Mouse (Mus musculus): ENCODE measurements at regions not wholly inside any gene's neighbourhood (a gene's known extent, or its start where the extent isn't known, plus 50 kb on each side); places are given as distances from the start of the nearest gene placed in this dataset.
"Not testable (repeated sequence)": the region's sequence is repeated elsewhere in the genome, so short reads cannot be mapped to it uniquely, and the experiment has no call there.

- POLR2A ChIA-PET = interaction anchor here (0.6 kb wide), 1 partner anchor 768 kb away, joined by 5 read pairs; no protein-coding TSS in a partner anchor
- ATAC-seq (no peak), DNase-seq (ENCODE audit: low read depth, low spot score) (no peak)
- H3K27me3 ChIP-seq = no peaks in the 10 kb centered on the region
- CTCF ChIA-PET = no interaction called here
- in situ Hi-C loops (cut with MboI; ENCODE audit: low pct_unique_long_range_greater_than_20kb) = no loop called here
- TF ChIP-seq CTCF (IDR thresholded peaks at IDR 0.05) = no peak
Observed at GRCm38 (mm10) chr13:113484159-113484762, 134.1 kb downstream of the Snx18 start.

GRCm38 (mm10) chr13:113482911-113483310 lies 135.5 kb downstream of the Snx18 start:
- ATAC-seq (no peak), DNase-seq (ENCODE audit: low read depth, low spot score) (no peak)
- ChIA-PET POLR2A (no interaction called here), CTCF (no interaction called here)
- TF ChIP-seq CTCF (IDR thresholded peaks at IDR 0.05) = no peak
- no peaks in the 10 kb centered on the region for H3K27me3 ChIP-seq
- in situ Hi-C loops (cut with MboI; ENCODE audit: low pct_unique_long_range_greater_than_20kb) = no loop called here

- no peak for TF ChIP-seq CTCF (IDR thresholded peaks at IDR 0.05)
- ATAC-seq = no peak
- CTCF ChIA-PET = no interaction called here
- no peak for DNase-seq (ENCODE audit: low read depth, low spot score)
- POLR2A ChIA-PET = no interaction called here
- in situ Hi-C loops (cut with MboI; ENCODE audit: low pct_unique_long_range_greater_than_20kb) = no loop called here
- no peaks in the 10 kb centered on the region for H3K27me3 ChIP-seq
Observed at GRCm38 (mm10) chr13:113477901-113478510, 140.4 kb downstream of the Snx18 start.

- ChIA-PET POLR2A (no interaction called here), CTCF (interaction anchor here (0.6 to 1.6 kb wide), 3 partner anchors 24 to 100 kb away, joined by 3 read pairs; no protein-coding TSS in a partner anchor)
- no peaks in the 10 kb centered on the region for H3K27me3 ChIP-seq
- DNase-seq (ENCODE audit: low read depth, low spot score) (no peak), ATAC-seq (no peak)
- no peak for TF ChIP-seq CTCF (IDR thresholded peaks at IDR 0.05)
- in situ Hi-C loops (cut with MboI; ENCODE audit: low pct_unique_long_range_greater_than_20kb) = no loop called here
Observed at GRCm38 (mm10) chr13:113470822-113471557, 147.4 kb downstream of the Snx18 start.

GRCm38 (mm10) chr13:113464190-113465064 lies 153.9 kb downstream of the Snx18 start:
- ATAC-seq (no peak), DNase-seq (ENCODE audit: low read depth, low spot score) (peak; percentile 91)
- no peak for TF ChIP-seq CTCF (IDR thresholded peaks at IDR 0.05)
- in situ Hi-C loops (cut with MboI; ENCODE audit: low pct_unique_long_range_greater_than_20kb) = loop anchor here (5.0 to 10.0 kb wide), 2 partner anchors 122 to 150 kb away; partner anchors contain the start of gene Snx18
- POLR2A ChIA-PET = no interaction called here
- CTCF ChIA-PET = interaction anchor here (1.0 to 1.4 kb wide), 2 partner anchors 15 to 22 kb away, joined by 3 read pairs; no protein-coding TSS in a partner anchor
- no peaks in the 10 kb centered on the region for H3K27me3 ChIP-seq

- ChIA-PET POLR2A (no interaction called here), CTCF (no interaction called here)
- no peak for TF ChIP-seq CTCF (IDR thresholded peaks at IDR 0.05)
- H3K27me3 ChIP-seq = no peaks in the 10 kb centered on the region
- DNase-seq (ENCODE audit: low read depth, low spot score) (no peak), ATAC-seq (no peak)
- in situ Hi-C loops (cut with MboI; ENCODE audit: low pct_unique_long_range_greater_than_20kb) = loop anchor here (5.0 to 10.0 kb wide), 2 partner anchors 121 to 151 kb away; partner anchors contain the start of gene Snx18
Observed at GRCm38 (mm10) chr13:113463420-113463819, 154.9 kb downstream of the Snx18 start.

GRCm38 (mm10) chr13:113454490-113455295 lies 161.7 kb downstream of the BC067074 start:
- DNase-seq (ENCODE audit: low read depth, low spot score) (peak; percentile 56), ATAC-seq (peak; percentile 87)
- TF ChIP-seq CTCF (IDR thresholded peaks at IDR 0.05) = no peak
- no peaks in the 10 kb centered on the region for H3K27me3 ChIP-seq
- CTCF ChIA-PET = interaction anchor here (0.9 to 1.5 kb wide), 2 partner anchors 11 to 164 kb away, joined by 3 read pairs; partner anchors contain the start of gene Snx18
- in situ Hi-C loops (cut with MboI; ENCODE audit: low pct_unique_long_range_greater_than_20kb) = no loop called here
- POLR2A ChIA-PET = no interaction called here

GRCm38 (mm10) chr13:113448378-113448777 lies 155.4 kb downstream of the BC067074 start:
- DNase-seq (ENCODE audit: low read depth, low spot score) = no peak
- POLR2A ChIA-PET = no interaction called here
- CTCF ChIA-PET = no interaction called here
- ATAC-seq = no peak
- no peaks in the 10 kb centered on the region for H3K27me3 ChIP-seq
- in situ Hi-C loops (cut with MboI; ENCODE audit: low pct_unique_long_range_greater_than_20kb) = no loop called here
- TF ChIP-seq CTCF (IDR thresholded peaks at IDR 0.05) = no peak

- CTCF ChIA-PET = no interaction called here
- DNase-seq (ENCODE audit: low read depth, low spot score) = no peak
- POLR2A ChIA-PET = no interaction called here
- no peak for ATAC-seq
- TF ChIP-seq CTCF (IDR thresholded peaks at IDR 0.05) = no peak
- in situ Hi-C loops (cut with MboI; ENCODE audit: low pct_unique_long_range_greater_than_20kb) = no loop called here
- H3K27me3 ChIP-seq = no peaks in the 10 kb centered on the region
Observed at GRCm38 (mm10) chr13:113446226-113446625, 153.3 kb downstream of the BC067074 start.

GRCm38 (mm10) chr13:113444481-113444880 lies 151.5 kb downstream of the BC067074 start:
- CTCF ChIA-PET; POLR2A ChIA-PET; DNase-seq (ENCODE audit: low read depth, low spot score); H3K27me3 ChIP-seq; in situ Hi-C loops (cut with MboI; ENCODE audit: low pct_unique_long_range_greater_than_20kb); ATAC-seq: not testable (repeated sequence)
